Mouse (Mus musculus): ENCODE measurements around the gene Cmss1. TPM values are rescaled to one million over a fixed set of nuclear protein-coding genes. Genes with fewer than 3 reads are reported as not detected.

The Cmss1 gene
- polyA plus RNA-seq, 2 experiments, result 6.0 to 23.0 TPM

DNA sequence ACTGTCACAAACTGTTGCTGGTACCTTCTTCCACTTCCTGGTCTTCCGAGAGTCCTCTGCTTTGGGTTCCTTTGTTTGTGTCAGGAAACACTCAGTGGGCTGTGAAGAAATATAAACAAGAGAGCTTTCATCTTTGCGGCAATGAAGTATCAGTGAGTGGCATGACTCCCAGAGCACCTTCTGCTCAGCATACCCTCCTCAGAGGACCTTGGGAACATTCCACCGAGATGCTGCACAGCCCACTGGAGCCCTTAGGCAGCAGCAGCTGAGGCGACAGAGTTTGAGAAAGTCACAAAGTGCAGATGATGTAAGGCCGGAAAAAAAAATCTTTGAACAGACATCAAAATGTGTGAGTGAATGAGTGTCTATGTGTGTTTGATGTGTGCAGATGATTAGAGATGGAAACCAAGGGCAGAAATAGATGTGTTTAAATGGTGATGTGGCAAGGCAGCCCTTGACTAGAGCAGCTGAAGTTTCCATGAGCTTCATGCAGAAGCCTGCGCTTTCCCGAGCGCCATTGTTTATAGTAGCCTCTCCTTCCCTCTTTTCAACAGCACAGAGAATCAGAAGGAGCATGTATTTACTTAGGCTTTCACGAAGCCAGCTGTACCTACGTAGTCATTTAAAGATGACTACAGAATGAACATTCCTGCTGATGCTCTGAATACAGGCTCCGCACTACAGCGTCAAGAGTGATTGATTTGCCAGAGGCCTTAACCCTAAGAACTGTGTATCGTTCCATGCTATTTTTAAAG lies 288.6 kb downstream of the Cmss1 start:
- ATAC-seq (ENCODE audit: insufficient read depth) (no peak), DNase-seq (ENCODE audit: low read depth in 3 of 3, low spot score in 3 of 3) (no peak)
- TF ChIP-seq EP300 (IDR thresholded peaks at IDR 0.05; ENCODE audit: low read depth) (no peak), CTCF (IDR thresholded peaks at IDR 0.05; ENCODE audit: low read depth) (no peak)
- Histone ChIP-seq H3K36me3 (replicated peaks; ENCODE audit: control insufficient read depth, insufficient read depth, low read depth) (no peaks in the 10 kb centered on the region), H3K4me1 (replicated peaks; ENCODE audit: control insufficient read depth in 2 of 2, insufficient read depth in 2 of 2, low read length in 1 of 2) (no peaks in the 10 kb centered on the region; a peak in 1 of 4 replicates), H3K27ac (no peak overlapping the region), H3K4me2 (ENCODE audit: low read depth) (no peak overlapping the region), H3K27me3 (ENCODE audit: control insufficient read depth, insufficient read depth, low read length) (no peaks in the 10 kb centered on the region), H3K9me3 (ENCODE audit: control insufficient read depth, low read length) (no peaks in the 10 kb centered on the region), H3K4me3 (ENCODE audit: insufficient read depth in 1 of 2, low read depth in 2 of 2, low read length in 2 of 2) (no peak overlapping the region), H3K9ac (replicated peaks) (no peak overlapping the region)
- WGBS (ENCODE audit: insufficient replicate concordance), result 70% methylated on average over 13 of the region's 13 CpGs

DNA sequence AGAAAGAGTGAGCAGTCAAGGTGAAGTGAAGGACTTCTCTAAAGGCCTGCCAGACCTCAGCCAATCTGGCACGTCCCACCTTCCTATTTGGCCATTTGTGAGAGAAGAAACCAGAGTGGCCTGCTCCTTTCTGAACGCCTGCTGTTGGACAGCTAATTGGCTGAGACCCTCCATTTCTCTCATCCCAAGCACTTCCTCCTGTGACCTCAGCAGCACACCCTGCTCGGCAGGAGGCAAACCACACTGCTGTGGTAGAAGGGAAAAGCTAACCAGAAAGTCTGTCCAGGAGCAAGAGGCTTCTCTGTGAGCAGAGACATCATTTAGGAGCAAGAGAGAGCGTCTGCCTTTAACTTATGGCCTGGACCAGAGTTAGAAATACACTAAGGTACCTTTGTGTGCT lies 289.5 kb downstream of the Cmss1 start:
- Histone ChIP-seq H3K4me2 (ENCODE audit: low read depth) (no peak overlapping the region), H3K4me1 (replicated peaks; ENCODE audit: control insufficient read depth in 2 of 2, insufficient read depth in 2 of 2, low read length in 1 of 2) (no peaks in the 10 kb centered on the region; a peak in 1 of 4 replicates), H3K27ac (no peak overlapping the region), H3K36me3 (replicated peaks; ENCODE audit: control insufficient read depth, insufficient read depth, low read depth) (no peaks in the 10 kb centered on the region), H3K9ac (replicated peaks) (no peak overlapping the region), H3K9me3 (ENCODE audit: control insufficient read depth, low read length) (no peaks in the 10 kb centered on the region), H3K27me3 (ENCODE audit: control insufficient read depth, insufficient read depth, low read length) (no peaks in the 10 kb centered on the region), H3K4me3 (ENCODE audit: insufficient read depth in 1 of 2, low read depth in 2 of 2, low read length in 2 of 2) (no peak overlapping the region)
- no peak for ATAC-seq (ENCODE audit: insufficient read depth)
- no peak for TF ChIP-seq CTCF (IDR thresholded peaks at IDR 0.05; ENCODE audit: low read depth)
- 43% methylated on average over 4 of the region's 4 CpGs for WGBS (ENCODE audit: insufficient replicate concordance)
- DNase-seq (ENCODE audit: low read depth in 3 of 3, low spot score in 3 of 3), result no peak

DNA sequence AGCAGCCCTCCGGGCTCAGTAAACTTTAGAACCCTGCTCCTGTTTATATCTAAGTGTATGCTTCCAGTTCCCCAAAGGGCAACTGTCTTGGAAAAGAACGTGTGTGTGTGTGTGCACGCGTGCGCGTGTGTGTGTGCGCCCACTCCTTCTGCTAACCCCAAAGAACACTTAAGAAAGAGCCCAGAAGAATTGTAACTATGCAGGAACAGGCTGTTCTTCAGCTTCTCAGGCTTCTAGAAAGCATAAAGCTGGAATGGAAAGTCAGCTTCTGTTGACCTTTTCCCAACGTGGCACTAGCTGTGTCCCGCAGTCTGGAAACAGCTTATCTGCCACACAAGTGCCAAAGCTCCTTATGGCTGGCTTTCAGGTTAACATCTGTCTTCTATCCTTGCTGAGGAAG lies 291.6 kb downstream of the Cmss1 start:
- Histone ChIP-seq H3K4me3 (ENCODE audit: insufficient read depth in 1 of 2, low read depth in 2 of 2, low read length in 2 of 2) (no peak overlapping the region), H3K4me2 (ENCODE audit: low read depth) (no peak overlapping the region), H3K4me1 (replicated peaks; ENCODE audit: control insufficient read depth in 2 of 2, insufficient read depth in 2 of 2, low read length in 1 of 2) (no peaks in the 10 kb centered on the region; a peak in 1 of 4 replicates), H3K27me3 (ENCODE audit: control insufficient read depth, insufficient read depth, low read length) (no peaks in the 10 kb centered on the region), H3K9me3 (ENCODE audit: control insufficient read depth, low read length) (no peaks in the 10 kb centered on the region), H3K36me3 (replicated peaks; ENCODE audit: control insufficient read depth, insufficient read depth, low read depth) (no peaks in the 10 kb centered on the region), H3K27ac (no peak overlapping the region), H3K9ac (replicated peaks) (no peak overlapping the region)
- 78% methylated on average over 9 of the region's 9 CpGs for WGBS (ENCODE audit: insufficient replicate concordance)
- ATAC-seq (ENCODE audit: insufficient read depth) (no peak), DNase-seq (ENCODE audit: low read depth in 3 of 3, low spot score in 3 of 3) (no peak)
- TF ChIP-seq EP300 (IDR thresholded peaks at IDR 0.05; ENCODE audit: low read depth) (no peak), CTCF (IDR thresholded peaks at IDR 0.05; ENCODE audit: low read depth) (no peak)

DNA sequence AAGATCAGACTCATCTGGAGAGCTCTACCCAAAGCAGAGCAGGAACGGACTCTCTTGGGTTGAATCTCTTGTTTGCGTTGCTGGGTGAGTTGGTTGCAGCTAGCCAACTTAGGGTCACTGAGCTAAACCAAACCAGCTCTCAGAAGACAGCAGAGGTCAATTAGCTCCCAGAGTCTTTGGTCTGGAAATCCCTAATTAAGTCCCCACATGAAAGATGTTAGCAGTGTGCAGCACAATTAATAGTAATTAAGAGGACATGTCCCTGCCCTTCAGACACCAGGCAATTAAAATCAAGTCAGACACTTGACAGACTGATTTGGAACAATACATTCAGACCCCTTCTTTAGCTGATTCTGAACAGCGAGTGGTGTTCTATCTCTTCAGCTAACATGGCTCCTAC lies 292.4 kb downstream of the Cmss1 start:
- Histone ChIP-seq H3K27ac (no peak overlapping the region), H3K27me3 (ENCODE audit: control insufficient read depth, insufficient read depth, low read length) (no peaks in the 10 kb centered on the region), H3K9ac (replicated peaks) (no peak overlapping the region), H3K4me3 (ENCODE audit: insufficient read depth in 1 of 2, low read depth in 2 of 2, low read length in 2 of 2) (no peak overlapping the region), H3K36me3 (replicated peaks; ENCODE audit: control insufficient read depth, insufficient read depth, low read depth) (no peaks in the 10 kb centered on the region), H3K4me2 (ENCODE audit: low read depth) (no peak overlapping the region), H3K4me1 (replicated peaks; ENCODE audit: control insufficient read depth in 2 of 2, insufficient read depth in 2 of 2, low read length in 1 of 2) (no peaks in the 10 kb centered on the region; a peak in 1 of 4 replicates), H3K9me3 (ENCODE audit: control insufficient read depth, low read length) (no peaks in the 10 kb centered on the region)
- TF ChIP-seq EP300 (IDR thresholded peaks at IDR 0.05; ENCODE audit: low read depth) (no peak), CTCF (IDR thresholded peaks at IDR 0.05; ENCODE audit: low read depth) (no peak)
- DNase-seq (ENCODE audit: low read depth in 3 of 3, low spot score in 3 of 3) (no peak), ATAC-seq (ENCODE audit: insufficient read depth) (no peak)
- WGBS (ENCODE audit: insufficient replicate concordance), result 67% methylated on average over 3 of the region's 3 CpGs

DNA sequence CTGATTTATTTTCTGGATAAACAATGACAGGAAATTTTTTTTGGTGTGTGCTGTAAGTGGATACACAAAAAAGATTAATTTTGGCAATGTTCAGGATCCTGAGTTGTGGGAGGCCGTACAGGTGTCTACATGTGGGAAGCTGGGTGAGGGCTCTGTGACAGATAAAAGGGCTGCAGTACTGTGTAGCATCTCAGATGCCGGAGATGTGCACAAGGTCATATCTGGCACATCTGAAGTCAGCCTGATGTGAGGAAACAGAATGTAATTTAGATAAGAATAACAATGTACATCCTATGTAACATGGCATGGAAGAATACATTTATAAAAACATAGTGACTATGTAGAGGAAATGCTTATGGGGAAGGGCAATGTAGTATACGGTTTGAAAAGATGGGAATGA lies 293.2 kb downstream of the Cmss1 start:
- H3K4me3 ChIP-seq (ENCODE audit: insufficient read depth in 1 of 2, low read depth in 2 of 2, low read length in 2 of 2), result no peak overlapping the region
- no peaks in the 10 kb centered on the region; a peak in 1 of 4 replicates for H3K4me1 ChIP-seq (replicated peaks; ENCODE audit: control insufficient read depth in 2 of 2, insufficient read depth in 2 of 2, low read length in 1 of 2)
- no peak for ATAC-seq (ENCODE audit: insufficient read depth)
- no peak overlapping the region for H3K9ac ChIP-seq (replicated peaks)
- no peak overlapping the region for H3K27ac ChIP-seq
- H3K36me3 ChIP-seq (replicated peaks; ENCODE audit: control insufficient read depth, insufficient read depth, low read depth), result no peaks in the 10 kb centered on the region
- no peak for DNase-seq (ENCODE audit: low read depth in 3 of 3, low spot score in 3 of 3)
- H3K9me3 ChIP-seq (ENCODE audit: control insufficient read depth, low read length), result no peaks in the 10 kb centered on the region
- WGBS (ENCODE audit: insufficient replicate concordance), result 53% methylated on average over 3 of the region's 3 CpGs
- H3K27me3 ChIP-seq (ENCODE audit: control insufficient read depth, insufficient read depth, low read length), result no peaks in the 10 kb centered on the region
- TF ChIP-seq EP300 (IDR thresholded peaks at IDR 0.05; ENCODE audit: low read depth) (no peak), CTCF (IDR thresholded peaks at IDR 0.05; ENCODE audit: low read depth) (no peak)
- H3K4me2 ChIP-seq (ENCODE audit: low read depth), result no peak overlapping the region
